Mouse (Mus musculus) forebrain, embryonic 12.5 days (tissue): Measurements from ENCODE around the gene Mettl23. TPM values are rescaled to one million over a fixed set of nuclear protein-coding genes. Genes with fewer than 3 reads are reported as not detected.

Experiments used
- ATAC-seq: fragments of 200-750 bp; cut with Nextera tagmentation; 2 replicates; pipeline ENCODE4 v1.8.0; 2017; ENCODE audit warnings: moderate TSS enrichment; ENCODE audit not compliant: low FRiP score
- H3K27ac ChIP-seq: fragments of 300-500 bp; sonication (generic); 2 replicates; pipeline ENCODE4 v1.5.1; 2016; ENCODE audit warnings: mild to moderate bottlenecking
- H3K27me3 ChIP-seq: fragments of 300-500 bp; sonication (generic); 2 replicates; pipeline ENCODE4 v1.6.1; 2016; ENCODE audit warnings: mild to moderate bottlenecking
- H3K36me3 ChIP-seq: fragments of 300-500 bp; sonication (generic); replicated peaks from 2 replicates; pipeline ENCODE4 v1.6.1; 2016; ENCODE audit warnings: mild to moderate bottlenecking
- H3K4me1 ChIP-seq: fragments of 300-500 bp; sonication (generic); 2 replicates; pipeline ENCODE4 v1.6.1; 2016
- H3K4me2 ChIP-seq: fragments of 300-500 bp; sonication (generic); 2 replicates; pipeline ENCODE4 v1.6.1; 2016; ENCODE audit warnings: mild to moderate bottlenecking, moderate library complexity
- H3K4me3 ChIP-seq: fragments of 300-500 bp; sonication (generic); replicated peaks from 2 replicates; pipeline ENCODE4 v1.5.1; 2016; ENCODE audit warnings: mild to moderate bottlenecking
- H3K9ac ChIP-seq: fragments of 300-500 bp; sonication (generic); 2 replicates; pipeline ENCODE4 v1.6.1; 2016; ENCODE audit warnings: mild to moderate bottlenecking
- H3K9me3 ChIP-seq: fragments of 300-500 bp; sonication (generic); 2 replicates; pipeline ENCODE4 v1.6.1; 2016
- WGBS: fragments of 180-500 bp; shearing (Covaris S2); methylation state at CpG from one replicate; pipeline ENCODE4 v1.1.7; 2016; 5-methylcytosine and 5-hydroxymethylcytosine counted together
- polyA plus RNA-seq: library from polyadenylated mRNA; unstranded; fragments of >200 nt; fragmentation: Nextera tagmentation; extraction: Ambion mirVana; gene quantifications from 2 replicates; pipeline ENCODE4 v1.2.1, GENCODE M21; 2016

The Mettl23 gene
- polyA plus RNA-seq, 1 experiment from 2014 or later: 65.8 TPM

- H3K4me3 ChIP-seq: peak overlapping the region; percentile 33
- WGBS: 4% methylated on average over 29 of the region's 32 CpGs
- H3K4me1 ChIP-seq: peaks cover 74% of the 10 kb centered on the region
- peak overlapping the region; percentile 55 for H3K9ac ChIP-seq
- H3K27me3 ChIP-seq: peaks cover 6% of the 10 kb centered on the region; the same call in 1 of the 2 replicates
- peak; percentile 89 for ATAC-seq
- H3K4me2 ChIP-seq: peak overlapping the region; percentile 64
- H3K36me3 ChIP-seq: no peaks in the 10 kb centered on the region
- H3K9me3 ChIP-seq: no peaks in the 10 kb centered on the region
- peak overlapping the region; percentile 95 for H3K27ac ChIP-seq
Measured at GRCm38 (mm10) chr11:116810983-116811901, 31.8 kb upstream of the Mettl23 start.

- Histone ChIP-seq H3K4me2 (peak overlapping the region; percentile 30), H3K4me1 (peaks cover 73% of the 10 kb centered on the region), H3K4me3 (0 out of 2 replicates have a peak overlapping the region, but pooled peaks have one; percentile 3), H3K27me3 (peaks cover 6% of the 10 kb centered on the region; the same call in 1 of the 2 replicates), H3K9me3 (no peaks in the 10 kb centered on the region), H3K36me3 (no peaks in the 10 kb centered on the region), H3K9ac (no peak overlapping the region), H3K27ac (peak overlapping the region; percentile 90)
- peak; percentile 39 for ATAC-seq
- WGBS: 45% methylated on average over 21 of the region's 21 CpGs
Measured at GRCm38 (mm10) chr11:116812793-116813529, 30.1 kb upstream of the Mettl23 start.

DNA sequence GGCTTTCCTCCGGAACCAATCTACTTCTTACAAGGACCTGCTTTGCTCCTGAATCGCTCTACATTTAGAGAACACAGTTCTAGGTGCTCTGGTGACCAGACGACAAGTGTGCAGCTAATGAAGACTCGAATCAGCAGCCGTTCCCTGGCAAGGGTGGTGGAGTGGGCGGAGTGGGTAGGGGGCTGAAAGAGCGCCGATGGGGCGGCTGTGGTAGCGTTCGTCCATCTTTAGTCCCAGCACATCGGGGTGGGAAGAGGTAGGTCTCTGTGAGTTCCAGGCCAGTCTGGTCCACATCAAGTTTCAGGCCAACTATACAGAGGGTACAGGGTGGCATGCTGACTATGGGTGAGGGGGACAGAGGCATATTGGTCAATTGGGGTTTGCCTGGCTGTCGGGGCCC is 29.5 kb upstream of the Mettl23 start:
- Histone ChIP-seq H3K4me3 (no peak overlapping the region), H3K4me1 (peaks cover 68% of the 10 kb centered on the region), H3K36me3 (no peaks in the 10 kb centered on the region), H3K9ac (no peak overlapping the region), H3K27ac (peak overlapping the region; percentile 90), H3K9me3 (no peaks in the 10 kb centered on the region), H3K4me2 (peak overlapping the region; percentile 30), H3K27me3 (peaks cover 6% of the 10 kb centered on the region; the same call in 1 of the 2 replicates)
- ATAC-seq: no peak
- WGBS: 71% methylated on average over 13 of the region's 13 CpGs

DNA sequence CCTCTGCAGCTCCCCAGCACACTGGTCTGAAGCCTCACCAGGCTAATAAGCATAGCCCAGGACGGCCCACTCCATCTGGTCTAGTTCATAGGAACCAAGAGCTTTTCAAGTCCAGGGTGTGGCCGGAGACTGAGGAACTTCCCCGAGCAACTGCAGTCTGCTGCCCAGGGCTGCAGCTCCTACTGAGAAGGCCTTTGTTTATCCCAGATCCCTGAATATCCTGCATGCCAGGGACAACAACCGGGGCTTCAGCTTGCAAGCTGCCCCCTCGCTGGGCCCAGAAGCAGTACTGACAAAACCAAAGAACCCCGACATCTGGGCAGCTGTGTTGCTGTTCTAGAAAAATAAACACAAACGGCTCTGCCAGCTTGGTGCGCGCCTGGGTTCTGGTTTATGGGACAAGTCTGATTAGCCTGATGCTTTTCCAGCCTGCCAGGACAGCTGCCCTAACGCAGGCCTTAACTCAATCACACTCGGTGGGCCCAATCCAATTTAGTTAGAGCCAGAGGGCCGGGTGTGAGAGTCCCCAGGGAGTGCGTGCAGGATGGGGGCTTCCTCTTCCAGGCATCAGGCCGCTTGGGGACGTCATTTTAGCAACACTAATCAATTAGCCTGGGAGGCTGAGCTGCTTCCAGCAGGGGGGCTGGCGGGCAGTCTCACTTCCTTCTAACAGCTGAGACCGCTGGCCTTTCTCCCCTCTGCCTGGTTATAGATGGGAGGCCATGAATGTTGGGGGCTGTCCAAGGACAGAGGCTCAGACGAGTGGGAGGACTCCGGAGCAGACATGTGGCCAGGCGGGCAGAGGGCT is 28.8 kb upstream of the Mettl23 start:
- H3K9me3 ChIP-seq: no peaks in the 10 kb centered on the region
- 0 out of 2 replicates have a peak, but pooled peaks have one; percentile 10 for ATAC-seq
- peaks cover 6% of the 10 kb centered on the region; the same call in 1 of the 2 replicates for H3K27me3 ChIP-seq
- no peaks in the 10 kb centered on the region for H3K36me3 ChIP-seq
- 4% methylated on average over 20 of the region's 20 CpGs for WGBS
- H3K4me1 ChIP-seq: peaks cover 64% of the 10 kb centered on the region
- H3K27ac ChIP-seq: peak overlapping the region; percentile 90
- H3K4me2 ChIP-seq: peak overlapping the region; percentile 15
- H3K9ac ChIP-seq: peak overlapping the region; percentile 33; the same call in 1 of the 2 replicates
- H3K4me3 ChIP-seq: no peak overlapping the region

DNA sequence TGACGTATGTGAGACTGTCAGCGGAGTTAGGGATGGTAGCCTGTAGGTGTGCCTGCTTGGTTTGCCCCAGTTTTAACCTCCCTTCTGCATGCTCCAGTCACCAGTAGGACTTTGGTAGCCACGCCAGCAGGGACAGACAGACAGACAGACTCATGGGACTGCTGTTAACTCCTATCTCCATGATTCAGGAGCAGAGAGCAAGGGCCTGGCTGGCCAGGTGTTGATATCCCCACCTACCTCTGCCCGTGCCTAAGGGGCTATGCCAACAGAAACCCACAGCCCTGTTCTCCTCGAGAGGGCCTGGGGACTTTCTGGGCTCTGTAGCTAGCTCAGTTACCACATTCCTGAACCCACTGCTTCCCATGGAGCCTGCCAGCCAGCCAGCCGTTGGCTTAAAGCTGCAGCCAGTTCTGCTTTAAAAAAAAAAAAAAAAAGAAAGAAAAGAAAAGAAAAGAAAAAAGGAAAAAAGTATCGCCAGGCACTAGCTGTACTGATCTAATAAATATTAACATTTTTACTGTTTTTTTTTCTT is 28.1 kb upstream of the Mettl23 start:
- H3K27me3 ChIP-seq: peaks cover 5% of the 10 kb centered on the region; the same call in 1 of the 2 replicates
- H3K9ac ChIP-seq: no peak overlapping the region; the same call in 1 of the 2 replicates
- H3K4me3 ChIP-seq: no peak overlapping the region
- ATAC-seq: no peak
- H3K9me3 ChIP-seq: no peaks in the 10 kb centered on the region
- peak overlapping the region; percentile 90 for H3K27ac ChIP-seq
- WGBS: 35% methylated on average over 7 of the region's 7 CpGs
- H3K36me3 ChIP-seq: no peaks in the 10 kb centered on the region
- peaks cover 60% of the 10 kb centered on the region for H3K4me1 ChIP-seq
- peak overlapping the region; percentile 15; the same call in 1 of the 2 replicates for H3K4me2 ChIP-seq

DNA sequence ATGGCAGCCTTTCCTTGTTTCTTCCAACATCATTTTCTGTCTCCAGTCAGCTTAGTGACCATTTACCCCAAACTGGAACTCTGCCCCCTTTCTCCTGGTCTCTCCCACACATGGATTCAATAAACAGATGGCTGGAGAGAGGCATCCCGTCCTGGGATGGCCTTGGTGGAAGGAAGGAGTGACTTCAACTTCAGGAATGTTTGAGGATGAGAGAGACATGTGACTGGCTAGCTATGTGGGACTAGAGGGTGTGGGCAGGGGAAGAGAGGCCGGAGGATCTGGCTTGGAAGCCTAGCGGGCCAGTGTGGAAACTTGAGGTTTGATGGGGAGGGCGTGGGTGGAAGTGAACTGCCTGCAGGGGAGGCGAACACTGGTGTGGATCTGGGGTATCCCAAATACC is 26.3 kb upstream of the Mettl23 start:
- WGBS: 88% methylated on average over 5 of the region's 5 CpGs
- Histone ChIP-seq H3K4me1 (peaks cover 53% of the 10 kb centered on the region), H3K27me3 (no peaks in the 10 kb centered on the region), H3K4me2 (no peak overlapping the region), H3K9ac (no peak overlapping the region), H3K36me3 (no peaks in the 10 kb centered on the region), H3K27ac (no peak overlapping the region), H3K9me3 (no peaks in the 10 kb centered on the region), H3K4me3 (no peak overlapping the region)
- no peak for ATAC-seq

DNA sequence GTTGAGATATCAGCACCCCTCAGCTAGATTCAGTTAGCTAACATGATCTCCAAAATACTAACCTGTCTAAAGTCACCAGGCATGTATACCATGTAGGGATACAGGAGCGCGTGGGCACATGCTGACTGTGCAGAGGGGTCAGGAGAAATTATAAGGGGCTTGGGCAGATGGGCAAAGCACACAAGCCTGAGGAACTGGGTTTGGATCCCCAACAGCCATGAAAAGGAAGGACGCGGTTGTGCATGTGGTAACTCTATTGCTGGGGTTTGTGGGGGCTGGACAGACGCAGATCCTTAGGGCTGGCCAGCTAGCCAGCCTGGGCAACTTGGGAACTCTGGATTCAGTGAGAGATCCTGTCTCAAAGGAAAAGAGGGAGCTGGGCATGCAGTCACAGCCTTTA is 25.5 kb upstream of the Mettl23 start:
- no peak overlapping the region for H3K4me2 ChIP-seq
- no peak overlapping the region for H3K9ac ChIP-seq
- no peak overlapping the region for H3K27ac ChIP-seq
- no peaks in the 10 kb centered on the region for H3K27me3 ChIP-seq
- H3K4me3 ChIP-seq: no peak overlapping the region
- peaks cover 53% of the 10 kb centered on the region for H3K4me1 ChIP-seq
- WGBS: 99% methylated on average over 5 of the region's 5 CpGs
- no peaks in the 10 kb centered on the region for H3K9me3 ChIP-seq
- H3K36me3 ChIP-seq: no peaks in the 10 kb centered on the region
- no peak for ATAC-seq

- Histone ChIP-seq H3K27ac (no peak overlapping the region), H3K4me1 (peaks cover 44% of the 10 kb centered on the region), H3K9ac (no peak overlapping the region), H3K9me3 (no peaks in the 10 kb centered on the region), H3K4me2 (no peak overlapping the region), H3K36me3 (no peaks in the 10 kb centered on the region), H3K27me3 (no peaks in the 10 kb centered on the region), H3K4me3 (no peak overlapping the region)
- 79% methylated on average over 8 of the region's 8 CpGs for WGBS
- no peak for ATAC-seq
Measured at GRCm38 (mm10) chr11:116818722-116819121, 24.4 kb upstream of the Mettl23 start.

GRCm38 (mm10) chr11:116819932-116820593 is 23.0 kb upstream of the Mettl23 start:
- Histone ChIP-seq H3K36me3 (no peaks in the 10 kb centered on the region), H3K4me1 (peaks cover 32% of the 10 kb centered on the region), H3K9me3 (no peaks in the 10 kb centered on the region), H3K27me3 (no peaks in the 10 kb centered on the region), H3K9ac (0 out of 2 replicates have a peak overlapping the region, but pooled peaks have one; percentile 7), H3K27ac (no peak overlapping the region), H3K4me3 (no peak overlapping the region), H3K4me2 (no peak overlapping the region)
- 91% methylated on average over 5 of the region's 5 CpGs for WGBS
- ATAC-seq: no peak

DNA sequence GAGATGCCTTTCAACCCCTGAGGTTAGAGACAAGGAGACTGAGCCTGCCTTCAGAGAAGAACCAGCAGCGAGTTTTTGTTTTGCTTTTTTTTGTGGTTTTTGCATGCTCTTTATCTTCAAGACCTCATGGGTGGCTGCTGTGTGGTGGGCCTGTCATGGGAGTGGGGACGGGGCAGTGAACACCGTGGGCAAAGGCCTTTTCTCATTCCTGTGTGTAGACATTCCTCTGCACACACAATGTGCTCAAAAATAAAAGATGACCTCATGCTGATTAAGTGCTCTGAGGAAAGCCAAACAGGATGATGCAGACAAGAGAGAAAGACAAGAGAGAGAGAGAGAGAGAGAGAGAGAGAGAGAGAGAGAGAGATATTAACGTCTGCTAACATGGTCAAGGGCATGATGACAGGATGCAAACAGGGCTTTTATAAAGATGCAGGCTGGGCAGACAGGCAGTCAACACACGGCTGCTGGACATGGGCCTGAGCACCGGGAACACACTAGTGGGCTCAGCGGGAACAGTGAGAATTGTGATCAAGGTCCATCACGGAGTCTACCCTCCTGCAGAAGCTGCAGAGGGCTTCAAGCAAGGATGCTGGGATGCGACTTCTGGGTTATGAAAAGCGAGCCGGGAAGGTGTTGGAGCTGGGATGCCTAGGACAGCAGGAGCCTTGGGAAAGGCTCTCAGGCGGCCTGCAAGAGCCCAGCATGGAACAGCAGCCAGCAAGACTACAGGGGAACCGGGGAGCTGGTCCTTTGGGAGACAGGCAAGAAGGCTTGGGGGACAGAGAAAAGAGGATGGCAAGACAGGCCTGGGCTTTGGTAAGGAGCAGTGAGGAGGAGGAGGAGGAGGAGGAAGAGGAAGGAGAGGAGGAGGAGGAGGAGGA is 21.8 kb upstream of the Mettl23 start:
- Histone ChIP-seq H3K9me3 (no peaks in the 10 kb centered on the region), H3K4me3 (no peak overlapping the region), H3K9ac (peak overlapping the region; percentile 9; the same call in 1 of the 2 replicates), H3K36me3 (no peaks in the 10 kb centered on the region), H3K27ac (no peak overlapping the region), H3K4me1 (peaks cover 33% of the 10 kb centered on the region), H3K27me3 (no peaks in the 10 kb centered on the region), H3K4me2 (no peak overlapping the region)
- 52% methylated on average over 13 of the region's 13 CpGs for WGBS
- ATAC-seq: no peak
